ENCODE assay signal across 31 mouse cellular contexts in the genomic region with DNA sequence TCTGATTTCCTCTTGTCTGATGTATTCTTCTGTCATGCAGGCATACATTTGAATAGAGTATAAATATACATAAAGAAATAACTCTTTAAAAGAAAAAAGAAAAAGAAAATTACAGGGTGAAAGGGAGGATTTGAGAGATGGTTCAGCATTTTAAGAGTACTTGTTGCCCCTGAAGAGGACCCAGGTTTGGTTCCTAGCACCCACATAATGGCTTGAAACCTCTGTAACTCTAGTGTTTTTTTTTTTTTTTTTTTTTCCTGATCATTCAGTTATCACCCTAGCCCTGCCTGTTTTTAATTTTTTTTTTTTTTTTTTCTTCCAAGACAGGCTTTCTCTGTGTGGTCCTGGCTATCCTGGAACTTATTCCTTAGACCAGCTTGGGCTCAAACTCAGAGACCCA.
"Had no signal": no experiment of that assay in that cellular context is flagged by ENCODE, and none has a peak within 500 bp of the region (broad histone marks: within the 10 kb centered on the region; RNA-seq: fewer than 3 reads in every experiment).

No protein-coding gene starts in this region.

- H3K4me3 ChIP-seq: left cerebral cortex, adult 2 months; limb, embryonic 10.5 days; limb, embryonic 12.5 days; limb, embryonic 13.5 days; limb, embryonic 15.5 days; liver, embryonic 12.5 days; liver, embryonic 13.5 days; liver, embryonic 15.5 days; lung, embryonic 15.5 days; megakaryocyte, embryonic 14.5 days; midbrain, embryonic 10.5 days; midbrain, embryonic 12.5 days; midbrain, embryonic 13.5 days; midbrain, embryonic 15.5 days; myocyte; neural tube, embryonic 12.5 days had no signal

- H3K9ac ChIP-seq: limb, embryonic 12.5 days; limb, embryonic 13.5 days; limb, embryonic 15.5 days; liver, embryonic 12.5 days; liver, embryonic 13.5 days; liver, embryonic 14.5 days; liver, embryonic 15.5 days; liver, postnatal 0 days; lung, embryonic 14.5 days; lung, embryonic 15.5 days; midbrain, embryonic 12.5 days; midbrain, embryonic 13.5 days; midbrain, embryonic 15.5 days; neural tube, embryonic 12.5 days had no signal

- H3K9me3 ChIP-seq: limb, embryonic 10.5 days; limb, embryonic 12.5 days; limb, embryonic 13.5 days; limb, embryonic 15.5 days; liver, embryonic 12.5 days; liver, embryonic 15.5 days; lung, embryonic 15.5 days; megakaryocyte, embryonic 14.5 days; midbrain, embryonic 10.5 days; midbrain, embryonic 12.5 days; midbrain, embryonic 13.5 days; midbrain, embryonic 15.5 days; neural tube, embryonic 12.5 days had no signal

- ATAC-seq: liver, embryonic 12.5 days; liver, postnatal 0 days; lung, postnatal 0 days; midbrain, embryonic 13.5 days; midbrain, embryonic 15.5 days had no signal

- H3K36me3 ChIP-seq: limb, embryonic 13.5 days; limb, embryonic 15.5 days; liver, embryonic 15.5 days; lung, embryonic 15.5 days; midbrain, embryonic 13.5 days; midbrain, embryonic 15.5 days; neural tube, embryonic 12.5 days had no signal

- H3K4me1 ChIP-seq: limb, embryonic 10.5 days; limb, embryonic 12.5 days; limb, embryonic 13.5 days; limb, embryonic 15.5 days; lung, embryonic 15.5 days; midbrain, embryonic 10.5 days; midbrain, embryonic 12.5 days; midbrain, embryonic 13.5 days; midbrain, embryonic 15.5 days; neural tube, embryonic 12.5 days had no signal

- H3K4me2 ChIP-seq: limb, embryonic 12.5 days; limb, embryonic 13.5 days; limb, embryonic 15.5 days; liver, embryonic 11.5 days; liver, embryonic 12.5 days; liver, embryonic 13.5 days; liver, embryonic 15.5 days; lung, embryonic 14.5 days; lung, embryonic 15.5 days; midbrain, embryonic 12.5 days; midbrain, embryonic 13.5 days; midbrain, embryonic 15.5 days; neural tube, embryonic 12.5 days had no signal

- DNase-seq: left cerebral cortex, postnatal 4 days; liver; liver, embryonic 13.5 days; liver, postnatal 0 days; lung, adult 18-20 months; lung, adult 2 months; lung, embryonic 14.5 days; lung, postnatal 10 days; lung, postnatal 14 days; lung, postnatal 36 days; lung, postnatal 4 days; midbrain, embryonic 14.5 days had no signal

- H3K27ac ChIP-seq: left cerebral cortex, adult 2 months; limb, embryonic 10.5 days; limb, embryonic 12.5 days; limb, embryonic 13.5 days; limb, embryonic 15.5 days; liver, embryonic 12.5 days; liver, embryonic 13.5 days; liver, embryonic 14.5 days; liver, embryonic 15.5 days; lung, embryonic 15.5 days; macrophage; midbrain, embryonic 10.5 days; midbrain, embryonic 12.5 days; midbrain, embryonic 13.5 days; midbrain, embryonic 15.5 days; neural tube, embryonic 12.5 days had no signal

- H3K27me3 ChIP-seq: limb, embryonic 12.5 days; limb, embryonic 13.5 days; limb, embryonic 15.5 days; liver, embryonic 12.5 days; liver, embryonic 13.5 days; liver, embryonic 15.5 days; lung, embryonic 15.5 days; megakaryocyte, embryonic 14.5 days; midbrain, embryonic 12.5 days; midbrain, embryonic 13.5 days; midbrain, embryonic 15.5 days; neural tube, embryonic 12.5 days had no signal
